Mouse (Mus musculus): ENCODE measurements at regions not wholly inside any gene's neighbourhood (a gene's known extent, or its start where the extent isn't known, plus 50 kb on each side); places are given as distances from the start of the nearest gene placed in this dataset.

DNA sequence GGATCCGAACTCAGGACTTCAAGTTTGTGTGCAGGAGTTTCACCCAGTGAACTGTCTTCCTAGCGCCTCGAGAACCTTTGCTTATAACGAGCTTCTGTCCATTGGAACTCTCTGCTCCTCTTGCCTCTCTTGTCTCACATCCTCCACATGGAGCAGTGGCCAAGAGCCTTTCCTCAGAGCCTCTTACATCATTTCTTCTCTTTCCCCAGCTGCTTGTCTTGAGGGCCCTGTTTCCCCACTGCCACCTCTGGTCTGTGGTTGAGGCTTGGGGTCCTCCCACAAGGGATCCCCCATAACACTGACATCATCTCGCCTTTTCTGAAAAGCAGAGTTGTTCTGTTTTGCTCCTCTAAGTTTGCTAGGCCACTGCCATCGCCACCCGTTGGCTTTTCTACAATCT, 51.9 kb upstream of the Dars start:
- DNase-seq (ENCODE audit: low spot score in 2 of 2) = no peak
